1 mouse cellular context compared by ENCODE assay signal in genomic region chr16:20628871-20629391, GRCm38 (mm10).
TF ChIP-seq lines count a peak whose summit lies in the region.

No protein-coding gene starts in this region.

TF ChIP-seq in MEL, 35 proteins besides CTCF, POLR2A, EP300 and RAD21 (continued from another document):
- TF ChIP-seq ETS1 (IDR thresholded peaks at IDR 0.05; ENCODE audit: low read depth, low read length) (no peak), CHD1 (IDR thresholded peaks at IDR 0.05; ENCODE audit: low read depth, low read length) (no peak), USF2 (IDR thresholded peaks at IDR 0.05; ENCODE audit: borderline replicate concordance in 1 of 2, insufficient read depth in 1 of 2, low read depth in 1 of 2, low read length in 2 of 2) (no peak), TCF12 (IDR thresholded peaks at IDR 0.05; ENCODE audit: low read depth, low read length) (no peak), POLR2AphosphoS2 (IDR thresholded peaks at IDR 0.05; ENCODE audit: low read length) (no peak), ZC3H11A (IDR thresholded peaks at IDR 0.05; ENCODE audit: low read depth, low read length) (no peak), JUND (IDR thresholded peaks at IDR 0.05; ENCODE audit: low read depth, low read length) (no peak), RCOR1 (IDR thresholded peaks at IDR 0.05; ENCODE audit: low read depth, low read length) (no peak), SIN3A (IDR thresholded peaks at IDR 0.05; ENCODE audit: low read length) (no peak), HCFC1 (IDR thresholded peaks at IDR 0.05; ENCODE audit: low read depth, low read length) (no peak), CHD2 (IDR thresholded peaks at IDR 0.05; ENCODE audit: low read length) (no peak), GABPA (IDR thresholded peaks at IDR 0.05; ENCODE audit: low read depth, low read length) (no peak), MYB (IDR thresholded peaks at IDR 0.05; ENCODE audit: low read depth, low read length) (no peak), MAX (IDR thresholded peaks at IDR 0.05; ENCODE audit: low read length) (no peak), ZKSCAN1 (IDR thresholded peaks at IDR 0.05; ENCODE audit: low read depth, low read length) (no peak)
